Mouse (Mus musculus) MEL (cell line): ENCODE measurements around the gene Aen.

ENCODE experiments used
- CTCF ChIP-seq, 3 experiments: IDR thresholded peaks in 2 of 3; conservative IDR thresholded peaks in 1 of 3; 2 replicates each; pipeline ENCODE4 v1.5.1; 2011 to 2012; ENCODE audit warnings: low read length in 3 of 3, low read depth in 2 of 3, mild to moderate bottlenecking in 2 of 3, improper control_type of control experiment in 1 of 3, inconsistent platforms in 1 of 3, mixed read lengths in 1 of 3, moderate library complexity in 1 of 3; ENCODE audit not compliant: control insufficient read depth in 1 of 3, insufficient read depth in 1 of 3, poor library complexity in 1 of 3, severe bottlenecking in 1 of 3
- GATA1 ChIP-seq: IDR thresholded peaks from 2 replicates; pipeline ENCODE4 v1.6.1; 2011; ENCODE audit warnings: low read depth, low read length, improper control_type of control experiment
- MAFK ChIP-seq: IDR thresholded peaks from 2 replicates; pipeline ENCODE4 v1.6.1; 2011; ENCODE audit warnings: low read depth, mild to moderate bottlenecking, low read length, improper control_type of control experiment, borderline replicate concordance
- MAX ChIP-seq: IDR thresholded peaks from 2 replicates; pipeline ENCODE4 v1.6.1; 2011; ENCODE audit warnings: low read length, improper control_type of control experiment
- MYB ChIP-seq: IDR thresholded peaks from 2 replicates; pipeline ENCODE4 v1.6.1; 2011; ENCODE audit warnings: mild to moderate bottlenecking, low read depth, low read length, improper control_type of control experiment
- POLR2A ChIP-seq, 2 experiments: IDR thresholded peaks; 2 replicates each; pipeline ENCODE4 v1.6.1; 2011 to 2012; ENCODE audit warnings: low read length in 2 of 2, mild to moderate bottlenecking in 2 of 2, control low read depth in 1 of 2, improper control_type of control experiment in 1 of 2, low read depth in 1 of 2, moderate library complexity in 1 of 2; ENCODE audit not compliant: control insufficient read depth in 1 of 2, insufficient read depth in 1 of 2, poor library complexity in 1 of 2
- RAD21 ChIP-seq: IDR thresholded peaks from 2 replicates; pipeline ENCODE4 v1.6.1; 2011; ENCODE audit warnings: mild to moderate bottlenecking, low read depth, low read length, improper control_type of control experiment
- SMC3 ChIP-seq: IDR thresholded peaks from 2 replicates; pipeline ENCODE4 v1.6.1; 2011; ENCODE audit warnings: low read depth, low read length, improper control_type of control experiment
- UBTF ChIP-seq: IDR thresholded peaks from 2 replicates; pipeline ENCODE4 v1.6.1; 2012; ENCODE audit warnings: low read depth, mild to moderate bottlenecking, inconsistent platforms, low read length, improper control_type of control experiment, moderate library complexity, borderline replicate concordance; ENCODE audit not compliant: insufficient read depth
- USF1 ChIP-seq: IDR thresholded peaks from 2 replicates; pipeline ENCODE4 v1.6.1; 2014; ENCODE audit warnings: low read depth, mild to moderate bottlenecking, inconsistent platforms, low read length, improper control_type of control experiment, moderate library complexity
- ZC3H11A ChIP-seq: IDR thresholded peaks from 2 replicates; pipeline ENCODE4 v1.6.1; 2012; ENCODE audit warnings: low read depth, mild to moderate bottlenecking, inconsistent platforms, low read length, improper control_type of control experiment

DNA sequence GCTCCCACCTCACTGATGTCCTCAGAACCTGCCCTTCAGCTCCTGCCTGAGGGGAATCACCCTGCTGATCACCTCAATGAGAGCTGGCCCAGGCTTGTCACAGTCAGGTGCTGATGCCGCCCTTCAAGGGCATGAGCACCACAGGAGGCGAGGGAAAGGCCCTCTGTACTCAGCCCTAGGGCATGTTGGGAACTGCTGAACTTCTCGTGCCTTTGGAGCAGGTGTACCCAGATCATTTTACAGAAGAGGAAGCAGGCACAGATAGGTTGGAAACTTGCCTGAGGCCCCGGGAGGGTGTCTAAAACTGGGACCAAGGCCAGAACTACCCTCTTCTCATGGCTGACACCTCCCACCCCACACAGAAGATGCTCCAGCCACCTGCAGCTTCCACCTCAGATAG lies 23.0 kb downstream of the Aen start:
- TF ChIP-seq SMC3 = no peak
- no peak for TF ChIP-seq POLR2A (IDR thresholded peaks at IDR 0.05; ENCODE audit: control insufficient read depth in 1 of 2, insufficient read depth in 1 of 2, low read depth in 1 of 2, low read length in 2 of 2, poor library complexity in 1 of 2)
- TF ChIP-seq CTCF (IDR thresholded peaks at IDR 0.05 in 2 of 3, conservative IDR thresholded peaks at IDR 0.05 in 1 of 3; ENCODE audit: control insufficient read depth in 1 of 3, insufficient read depth in 1 of 3, low read depth in 2 of 3, low read length in 3 of 3, poor library complexity in 1 of 3, severe bottlenecking in 1 of 3) = no peak
- no peak for TF ChIP-seq UBTF
- no peak for TF ChIP-seq MAFK
- TF ChIP-seq ZC3H11A = no peak
- TF ChIP-seq GATA1 = no peak
- TF ChIP-seq MYB = no peak
- no peak for TF ChIP-seq RAD21
- no peak for TF ChIP-seq USF1
- TF ChIP-seq MAX = peak; percentile 44; the same call in 1 of the 2 replicates
